Mouse (Mus musculus): ENCODE measurements around the gene Sp4.

Gene Sp4

GRCm38 (mm10) chr12:118264905-118265304 is 36.3 kb downstream of the Sp4 start:
- no peak for DNase-seq

DNA sequence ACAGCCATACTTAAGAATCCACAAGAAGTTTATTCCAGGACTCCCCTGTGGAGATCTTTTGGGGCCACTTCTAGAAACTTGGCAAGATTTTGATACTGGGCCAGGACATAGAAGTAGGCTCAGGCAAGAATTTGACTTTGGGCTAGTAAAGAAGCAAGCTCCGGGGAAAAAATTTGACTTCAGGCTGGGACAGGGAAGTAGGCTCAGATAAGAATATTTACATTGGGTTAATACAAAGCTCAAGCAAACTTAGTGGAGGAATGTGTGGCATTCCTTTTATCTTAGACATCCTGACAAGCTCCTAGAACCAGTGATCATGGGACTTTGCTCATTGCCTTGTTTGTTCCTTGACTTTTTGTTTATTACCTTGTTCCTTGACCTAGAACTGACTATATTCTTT is 37.4 kb downstream of the Sp4 start:
- DNase-seq = no peak

DNA sequence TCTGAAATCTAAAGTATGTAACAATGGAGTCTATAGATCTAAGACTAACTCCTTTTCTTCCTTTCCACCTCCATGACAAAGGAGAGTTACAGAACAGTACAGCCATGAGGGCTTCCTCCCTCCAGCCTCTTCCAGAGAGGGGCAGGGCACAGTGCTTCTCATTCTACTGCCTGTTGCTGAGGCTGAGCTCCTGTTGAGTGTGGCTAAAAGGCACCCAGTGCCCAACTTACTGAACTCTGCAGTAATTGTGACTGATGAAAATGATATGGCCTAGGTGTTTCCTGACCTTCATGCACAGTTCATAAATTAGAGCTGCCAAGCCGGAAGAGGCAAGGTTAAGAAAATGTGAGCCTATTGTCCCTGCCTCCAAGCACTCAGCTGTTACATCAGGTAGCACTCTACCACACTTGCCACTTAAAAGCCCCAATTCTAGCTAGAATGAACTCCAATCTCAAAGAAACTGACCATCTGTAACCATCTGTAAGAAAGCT is 45.9 kb downstream of the Sp4 start:
- DNase-seq = no peak

DNA sequence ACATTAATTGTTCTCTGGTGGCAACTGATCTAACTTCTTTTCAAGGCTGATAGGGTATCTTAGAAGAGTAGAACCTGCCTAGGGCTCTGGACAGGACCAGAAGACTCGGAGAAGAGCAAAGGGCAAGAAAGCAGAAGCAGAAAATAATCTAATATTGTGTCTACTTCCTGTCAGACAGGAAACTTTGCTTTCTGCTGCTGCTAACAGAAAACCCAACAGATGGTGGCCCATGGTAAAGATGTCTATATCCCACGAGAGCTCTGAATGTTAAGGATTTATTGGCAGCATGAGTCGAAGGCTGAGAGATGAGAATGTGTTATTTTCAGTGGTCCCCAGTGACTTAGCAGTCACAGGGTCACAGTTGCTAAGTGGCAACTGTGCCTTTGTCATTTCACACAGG is 80.1 kb downstream of the Sp4 start:
- no peak for DNase-seq

GRCm38 (mm10) chr12:118220062-118220461 is 81.2 kb downstream of the Sp4 start:
- no peak for DNase-seq

DNA sequence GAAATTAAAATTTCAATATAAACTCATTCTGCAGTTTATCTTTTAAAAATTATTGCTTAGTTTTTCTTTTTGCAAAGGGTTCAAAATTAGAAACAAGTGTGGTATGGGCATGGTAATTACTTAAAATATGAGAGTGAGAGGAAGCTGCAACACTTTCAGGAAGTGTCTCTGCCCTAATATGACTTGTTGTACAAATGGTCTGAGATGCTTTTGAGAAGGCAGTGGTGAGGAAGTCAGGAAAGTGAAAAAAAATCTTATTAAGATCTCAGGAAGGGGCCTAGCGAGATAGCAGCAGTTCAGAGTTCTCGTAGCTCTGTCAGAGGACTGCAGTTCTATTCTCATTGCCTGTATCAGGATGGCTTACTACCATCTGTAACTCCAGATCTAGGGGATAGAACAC is 89.1 kb downstream of the Sp4 start:
- DNase-seq = no peak

DNA sequence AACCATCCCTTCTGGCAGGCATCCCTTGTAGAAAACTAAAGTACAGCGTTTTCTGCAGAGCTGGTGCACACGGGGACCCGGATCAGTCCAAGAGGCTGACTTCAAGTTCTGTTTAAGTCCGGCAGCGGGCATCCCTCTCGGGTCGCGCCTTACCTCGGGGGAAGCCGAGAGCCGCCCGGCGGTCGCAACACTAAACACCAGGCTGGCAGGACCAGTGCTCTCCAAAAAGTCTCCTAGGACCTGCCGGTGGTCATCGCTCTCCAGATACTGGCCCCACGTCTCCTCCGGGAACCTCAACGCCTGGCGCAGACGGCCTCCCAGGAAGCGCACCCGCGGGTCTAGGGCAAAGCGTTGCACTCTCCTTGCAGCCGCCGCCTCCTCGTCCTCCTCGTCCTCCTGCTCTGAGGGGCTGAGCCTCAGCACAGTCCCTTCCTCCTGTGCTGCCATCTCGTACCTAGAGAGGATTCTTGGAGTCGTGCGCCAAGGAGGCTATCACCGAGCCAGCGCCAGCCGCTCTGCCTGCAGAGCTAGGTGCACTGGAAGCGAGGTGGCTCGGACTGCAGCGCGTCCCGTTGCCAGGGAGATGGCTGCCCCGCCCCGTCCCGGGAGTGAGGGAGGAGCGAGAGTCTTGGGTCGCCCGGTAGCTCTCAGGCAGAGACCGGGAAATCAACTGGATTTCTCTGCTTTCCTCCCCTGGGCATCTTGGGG is 102.7 kb downstream of the Sp4 start, which contains the start of gene Dnah11:
Dnah11 (minus strand) TSS at position 658 of the 708 bp plus-strand sequence.
- peak; percentile 75 for DNase-seq

DNA sequence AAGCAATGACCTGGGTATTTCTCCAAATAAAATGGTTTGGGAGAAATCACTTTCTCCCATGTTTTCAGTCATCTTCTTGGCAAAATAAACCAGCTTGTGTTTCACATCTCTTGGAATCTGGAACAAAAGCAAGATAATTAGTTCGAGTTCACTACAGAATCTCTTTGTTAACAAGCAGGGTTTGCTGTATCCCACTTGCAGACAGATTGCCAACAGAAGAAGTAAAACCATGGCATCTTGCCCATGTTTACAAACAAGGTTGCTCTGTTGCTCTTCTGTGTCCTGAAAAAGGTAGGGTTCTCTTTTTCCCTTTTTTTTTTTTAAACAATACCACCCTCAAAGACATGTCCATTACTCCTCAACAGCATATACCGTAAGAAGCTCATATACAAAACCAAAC is 104.7 kb downstream of the Sp4 start:
- no peak for DNase-seq

DNA sequence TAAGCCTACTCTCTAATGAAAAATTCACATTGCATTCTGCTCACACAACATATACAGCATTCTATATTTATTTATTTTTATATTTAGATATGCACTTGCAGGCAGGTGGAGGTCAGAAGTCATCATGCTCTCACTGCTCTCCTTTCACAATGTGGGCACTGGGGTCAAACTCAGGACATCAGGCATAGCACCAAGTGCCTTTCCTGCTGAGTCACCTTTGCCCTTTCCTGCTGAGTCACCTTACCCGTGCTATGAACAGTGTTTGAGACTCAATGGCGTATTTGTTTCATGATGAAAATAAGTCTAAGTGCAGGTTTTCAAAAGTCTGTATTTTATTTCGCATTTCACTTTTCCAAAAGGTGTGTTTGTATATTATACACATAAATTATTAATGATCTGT is 111.7 kb downstream of the Sp4 start:
- no peak for DNase-seq

DNA sequence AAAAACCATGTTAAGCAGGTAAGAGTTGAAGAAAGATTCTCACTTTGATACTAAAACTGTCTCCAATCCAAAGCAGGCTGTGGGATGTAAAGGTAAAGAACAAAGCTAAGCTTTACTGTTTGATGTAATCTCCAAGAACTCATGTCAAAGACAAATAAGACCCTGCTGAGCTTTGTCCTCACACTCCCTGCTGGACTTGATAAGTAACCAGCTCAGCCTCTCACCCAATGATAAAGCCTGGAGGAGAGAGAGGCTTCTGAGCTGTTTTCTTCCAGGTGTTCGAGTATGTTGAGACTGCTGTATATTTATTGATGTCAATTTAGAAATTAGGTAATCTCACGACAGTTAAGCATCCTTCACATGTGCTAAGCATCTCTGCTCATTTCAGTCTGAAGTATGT is 113.6 kb downstream of the Sp4 start:
- DNase-seq = no peak

- peak; percentile 48 for DNase-seq
Measured at GRCm38 (mm10) chr12:118186881-118187489, 114.3 kb downstream of the Sp4 start.

DNA sequence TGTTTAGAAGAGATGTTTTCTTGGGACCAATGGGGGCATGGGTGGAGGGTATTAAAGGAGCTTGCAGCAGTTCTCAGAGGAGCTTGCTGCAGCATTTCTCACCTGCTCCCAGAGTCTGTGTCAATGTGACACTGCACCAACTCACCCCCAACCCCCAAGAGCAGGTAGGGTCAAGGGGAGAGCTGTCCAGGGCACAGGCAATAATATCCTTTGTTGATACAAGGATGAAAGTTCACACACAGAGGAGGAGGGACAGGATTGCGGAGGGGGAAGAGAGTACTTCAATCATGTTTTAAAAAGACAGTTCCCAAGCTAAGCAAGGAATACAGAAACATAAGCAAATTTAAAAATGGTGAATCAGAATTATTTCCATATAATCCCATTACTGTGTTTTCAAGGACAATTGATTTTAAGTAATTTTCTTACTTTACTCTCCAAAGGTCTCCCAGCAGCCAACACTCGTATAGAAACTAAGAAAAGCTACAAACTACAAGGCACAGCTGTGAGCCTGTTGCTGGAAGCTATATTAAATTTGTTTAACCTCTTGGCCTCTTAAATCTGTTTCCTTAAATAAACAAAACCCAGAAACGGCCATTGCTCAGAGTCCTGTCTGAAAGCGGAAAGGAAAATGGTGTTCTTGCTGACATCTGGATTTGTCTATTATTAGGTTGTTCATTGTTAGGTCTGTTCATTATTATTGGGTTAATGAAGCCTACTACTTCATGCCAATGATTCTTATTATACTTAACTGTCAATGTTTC is 114.9 kb downstream of the Sp4 start:
- no peak for DNase-seq

All from kidney, adult 9 months (tissue).